ENCODE assay signal across 6 mouse cellular contexts in the genomic region with DNA sequence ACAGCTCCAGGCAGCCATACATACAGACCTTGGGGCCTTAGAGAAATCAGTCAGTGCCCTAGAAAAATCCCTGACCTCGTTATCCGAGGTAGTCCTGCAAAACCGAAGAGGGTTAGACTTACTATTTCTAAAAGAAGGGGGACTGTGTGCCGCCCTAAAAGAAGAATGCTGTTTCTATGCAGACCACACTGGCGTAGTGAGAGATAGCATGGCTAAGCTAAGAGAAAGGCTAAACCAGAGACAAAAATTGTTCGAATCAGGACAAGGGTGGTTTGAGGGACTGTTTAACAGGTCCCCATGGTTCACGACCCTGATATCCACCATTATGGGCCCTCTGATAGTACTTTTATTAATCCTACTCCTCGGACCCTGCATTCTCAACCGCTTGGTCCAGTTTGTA.
DNase-seq lines count a peak whose midpoint lies in the region.

No protein-coding gene starts in this region.

- peak; percentile 1 to 18 for DNase-seq in adrenal gland, adult 18-20 months (ENCODE audit: low spot score in 2 of 2)
- peak; percentile 0 for DNase-seq in gastrocnemius, adult 18-20 months (ENCODE audit: low spot score)
- DNase-seq in gastrocnemius, postnatal 10 days, result peak; percentile 1
- peak; percentile 75 for DNase-seq in heart, adult 11 months
- DNase-seq in kidney, postnatal 10 days, result peak; percentile 1
- DNase-seq in testis, postnatal 14 days (ENCODE audit: low spot score), result peak; percentile 3

Comparison
In these comparisons a context has a peak if more than half of its experiments do, and no peak if none do; other contexts are left out.
1. Peak in every context shown above with its lines: DNase-seq.
2. DNase-seq: peak in every context shown above with its lines; median percentile 75 in heart, adult 11 months; 10 in adrenal gland, adult 18-20 months; 3 in testis, postnatal 14 days; 1 in gastrocnemius, postnatal 10 days; 1 in kidney, postnatal 10 days; 0 in gastrocnemius, adult 18-20 months.